ENCODE assay signal across 33 mouse cellular contexts in the genomic region with DNA sequence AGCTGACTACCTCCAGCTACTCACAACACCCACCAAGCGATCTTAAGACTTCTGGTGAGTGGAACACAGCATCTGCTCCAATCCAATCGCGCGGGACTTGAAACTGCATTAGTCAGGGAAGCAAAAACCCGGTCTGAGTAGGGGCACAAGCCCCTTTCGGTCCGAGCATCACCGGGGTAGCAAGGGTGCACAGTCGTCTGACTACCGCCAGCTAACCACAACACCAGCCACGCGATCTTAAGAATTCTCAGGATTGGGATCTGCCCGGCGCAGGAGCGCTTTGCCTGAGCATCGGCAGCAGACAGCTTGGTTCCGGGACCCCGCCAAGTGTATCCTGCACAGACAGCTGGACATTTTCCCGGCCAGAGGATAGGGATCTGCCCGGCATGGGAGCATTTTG. TPM values are rescaled to one million over a fixed set of nuclear protein-coding genes. Genes with fewer than 3 reads are reported as not detected.
"Had no signal": no experiment of that assay in that cellular context is flagged by ENCODE, and none has a peak within 500 bp of the region (broad histone marks: within the 10 kb centered on the region; RNA-seq: fewer than 3 reads in every experiment).

No protein-coding gene starts in this region.

RNA-seq across cellular contexts. Expression of gene Gm5150, which starts 45.5 kb away (rescaled TPM):
- total RNA-seq: heart, postnatal 10 days; heart, postnatal 14 days; heart, postnatal 25 days; heart, postnatal 36 days; heart, postnatal 4 days; hematopoietic stem cell, adult 5-6 weeks; hindbrain, postnatal 0 days; layer of hippocampus, adult 18-20 months; layer of hippocampus, adult 2 months; layer of hippocampus, adult 8-10 months; layer of hippocampus, postnatal 10 days; layer of hippocampus, postnatal 14 days; layer of hippocampus, postnatal 25 days; layer of hippocampus, postnatal 36 days; left cerebral cortex, adult 18-20 months; left cerebral cortex, adult 2 months; left cerebral cortex, adult 8-10 months; left cerebral cortex, postnatal 10 days had no signal
- polyA plus RNA-seq: heart, embryonic 14.5 days; heart, embryonic 15.5 days; heart, embryonic 16.5 days; heart, postnatal 0 days; hindbrain, embryonic 10.5 days; hindbrain, embryonic 11.5 days; hindbrain, embryonic 12.5 days; hindbrain, embryonic 13.5 days; hindbrain, embryonic 14.5 days; hindbrain, embryonic 15.5 days; hindbrain, embryonic 16.5 days; hindbrain, postnatal 0 days; kidney, adult 2 months; kidney, embryonic 14.5 days; kidney, embryonic 15.5 days; kidney, embryonic 16.5 days had no signal
